Mouse (Mus musculus) neural tube, embryonic 15.5 days (tissue): ENCODE data around the gene Slc12a7. TPM values are rescaled to one million over a fixed set of nuclear protein-coding genes. Genes with fewer than 3 reads are reported as not detected.

Source experiments
- polyA plus RNA-seq: library from polyadenylated mRNA; unstranded; fragments of >200 nt; fragmentation: Nextera tagmentation; extraction: Ambion mirVana; gene quantifications from 2 replicates; pipeline ENCODE4 v1.2.1, GENCODE M21; 2015

Gene Slc12a7
- polyA plus RNA-seq, 1 experiment from 2014 or later, result 7.4 TPM

Other genes with a start within 250 kb of the Slc12a7 start
- gene Slc6a3, start 196.3 kb upstream of the Slc12a7 start, polyA plus RNA-seq, result 0.10 and 0.15 TPM in 2 replicates
- 139 and 142 TPM in 2 replicates for gene Clptm1l, start 129.1 kb upstream of the Slc12a7 start, polyA plus RNA-seq
- gene Tert, start 106.2 kb upstream of the Slc12a7 start, polyA plus RNA-seq, result 5.8 and 6.6 TPM in 2 replicates
- gene Slc6a18, start 55.1 kb upstream of the Slc12a7 start, polyA plus RNA-seq, result not detected in 2 replicates
- 0.36 and 0.40 TPM in 2 replicates for gene Slc6a19, start 28.2 kb upstream of the Slc12a7 start, polyA plus RNA-seq
- gene Nkd2, start 114.5 kb downstream of the Slc12a7 start, polyA plus RNA-seq, result 12.2 and 12.7 TPM in 2 replicates
- 9.6 and 15.5 TPM in 2 replicates for gene Trip13, start 204.7 kb downstream of the Slc12a7 start, polyA plus RNA-seq
- gene Brd9, start 204.7 kb downstream of the Slc12a7 start, polyA plus RNA-seq, result 68.8 and 78.1 TPM in 2 replicates
- not detected in 2 replicates for gene Zdhhc11, start 230.8 kb downstream of the Slc12a7 start, polyA plus RNA-seq